Mouse (Mus musculus) MEL (cell line): Measurements from ENCODE around the gene Zfp384. TPM values are rescaled to one million over a fixed set of nuclear protein-coding genes. Genes with fewer than 3 reads are reported as not detected.
A peak's percentile ranks its signal among the peaks of the same experiment; 100 is the strongest.

Experiments
- DNase-seq: peaks from one replicate; pipeline ENCODE4 v3.0.0; 2011; ENCODE audit warnings: low read depth, low spot score
- H3K27ac ChIP-seq: 2 replicates; pipeline ENCODE4 v1.5.1; 2012; ENCODE audit warnings: low read depth, mild to moderate bottlenecking, control low read depth, low read length, moderate library complexity; ENCODE audit not compliant: control insufficient read depth
- H3K27me3 ChIP-seq, 2 experiments: fragments of 150-350 bp in 1 of 2; sonication (generic) in 1 of 2; 2 replicates each; pipeline ENCODE4 v1.6.1; 2012; ENCODE audit warnings: low read length in 2 of 2, mild to moderate bottlenecking in 2 of 2, improper control_type of control experiment in 1 of 2, moderate library complexity in 1 of 2; ENCODE audit not compliant: insufficient read depth in 2 of 2, control insufficient read depth in 1 of 2
- H3K36me3 ChIP-seq, 2 experiments: 2 replicates each; pipeline ENCODE4 v1.6.1; 2012 to 2014; ENCODE audit warnings: low read length in 2 of 2, improper control_type of control experiment in 1 of 2, inconsistent platforms in 1 of 2, mild to moderate bottlenecking in 1 of 2; ENCODE audit not compliant: insufficient read depth in 2 of 2, control insufficient read depth in 1 of 2
- H3K4me1 ChIP-seq, 2 experiments: fragments of 150-350 bp in 1 of 2; sonication (generic) in 1 of 2; 2 replicates each; pipeline ENCODE4 v1.6.1; 2012; ENCODE audit warnings: low read length in 2 of 2, improper control_type of control experiment in 1 of 2, mild to moderate bottlenecking in 1 of 2; ENCODE audit not compliant: insufficient read depth in 2 of 2, control insufficient read depth in 1 of 2
- H3K4me3 ChIP-seq, 2 experiments: fragments of 150-350 bp in 1 of 2; sonication (generic) in 1 of 2; 2 replicates each; pipeline ENCODE4 v1.5.1; 2012; ENCODE audit warnings: low read depth in 2 of 2, low read length in 2 of 2, mild to moderate bottlenecking in 2 of 2, moderate library complexity in 2 of 2, control low read depth in 1 of 2, improper control_type of control experiment in 1 of 2; ENCODE audit not compliant: control insufficient read depth in 1 of 2, insufficient read depth in 1 of 2
- H3K79me2 ChIP-seq: 2 replicates; pipeline ENCODE4 v1.6.1; 2012; ENCODE audit warnings: mild to moderate bottlenecking, low read length, moderate library complexity; ENCODE audit not compliant: control insufficient read depth, poor library complexity, insufficient read depth
- H3K9ac ChIP-seq: 2 replicates; pipeline ENCODE4 v1.6.1; 2012; ENCODE audit warnings: low read depth, mild to moderate bottlenecking, control low read depth, low read length, moderate library complexity; ENCODE audit not compliant: control insufficient read depth, poor library complexity, severe bottlenecking
- H3K9me3 ChIP-seq: fragments of 150-350 bp; sonication (generic); replicated peaks from 2 replicates; pipeline ENCODE4 v1.6.1; 2012; ENCODE audit warnings: mild to moderate bottlenecking, low read length, improper control_type of control experiment, moderate library complexity; ENCODE audit not compliant: insufficient read depth
- BHLHE40 ChIP-seq: IDR thresholded peaks from 2 replicates; pipeline ENCODE4 v1.6.1; 2012; ENCODE audit warnings: low read depth, mild to moderate bottlenecking, inconsistent platforms, low read length, improper control_type of control experiment, borderline replicate concordance
- CHD2 ChIP-seq: IDR thresholded peaks from 2 replicates; pipeline ENCODE4 v1.6.1; 2011; ENCODE audit warnings: low read length, improper control_type of control experiment
- CTCF ChIP-seq, 3 experiments: IDR thresholded peaks in 2 of 3; conservative IDR thresholded peaks in 1 of 3; 2 replicates each; pipeline ENCODE4 v1.5.1; 2011 to 2012; ENCODE audit warnings: low read length in 3 of 3, low read depth in 2 of 3, mild to moderate bottlenecking in 2 of 3, improper control_type of control experiment in 1 of 3, inconsistent platforms in 1 of 3, mixed read lengths in 1 of 3, moderate library complexity in 1 of 3; ENCODE audit not compliant: control insufficient read depth in 1 of 3, insufficient read depth in 1 of 3, poor library complexity in 1 of 3, severe bottlenecking in 1 of 3
- E2F4 ChIP-seq: IDR thresholded peaks from 2 replicates; pipeline ENCODE4 v1.6.1; 2011; ENCODE audit warnings: low read depth, low read length, improper control_type of control experiment, borderline replicate concordance
- GABPA ChIP-seq: IDR thresholded peaks from 2 replicates; pipeline ENCODE4 v1.6.1; 2012; ENCODE audit warnings: low read depth, mild to moderate bottlenecking, inconsistent platforms, low read length, improper control_type of control experiment, moderate library complexity
- GATA1 ChIP-seq: IDR thresholded peaks from 2 replicates; pipeline ENCODE4 v1.6.1; 2011; ENCODE audit warnings: low read depth, low read length, improper control_type of control experiment
- HCFC1 ChIP-seq: IDR thresholded peaks from 2 replicates; pipeline ENCODE4 v1.6.1; 2012; ENCODE audit warnings: low read depth, mild to moderate bottlenecking, inconsistent platforms, low read length, improper control_type of control experiment, moderate library complexity
- JUND ChIP-seq: IDR thresholded peaks from 2 replicates; pipeline ENCODE4 v1.6.1; 2011; ENCODE audit warnings: low read depth, mild to moderate bottlenecking, improper control_type of control experiment, low read length
- KAT2A ChIP-seq: conservative IDR thresholded peaks from 2 replicates; pipeline ENCODE4 v1.6.1; 2012; ENCODE audit warnings: low read depth, low read length, improper control_type of control experiment, inconsistent platforms
- MAFK ChIP-seq: IDR thresholded peaks from 2 replicates; pipeline ENCODE4 v1.6.1; 2011; ENCODE audit warnings: low read depth, mild to moderate bottlenecking, low read length, improper control_type of control experiment, borderline replicate concordance
- MAX ChIP-seq: IDR thresholded peaks from 2 replicates; pipeline ENCODE4 v1.6.1; 2011; ENCODE audit warnings: low read length, improper control_type of control experiment
- MAZ ChIP-seq: IDR thresholded peaks from 2 replicates; pipeline ENCODE4 v1.6.1; 2012; ENCODE audit warnings: low read depth, mild to moderate bottlenecking, inconsistent platforms, low read length, improper control_type of control experiment
- MXI1 ChIP-seq: IDR thresholded peaks from 2 replicates; pipeline ENCODE4 v1.6.1; 2011; ENCODE audit warnings: mild to moderate bottlenecking, low read depth, low read length, improper control_type of control experiment
- MYC ChIP-seq: IDR thresholded peaks from 2 replicates; pipeline ENCODE4 v1.6.1; 2011; ENCODE audit warnings: low read depth, mild to moderate bottlenecking, low read length, improper control_type of control experiment, moderate library complexity
- POLR2A ChIP-seq, 2 experiments: IDR thresholded peaks; 2 replicates each; pipeline ENCODE4 v1.6.1; 2011 to 2012; ENCODE audit warnings: low read length in 2 of 2, mild to moderate bottlenecking in 2 of 2, control low read depth in 1 of 2, improper control_type of control experiment in 1 of 2, low read depth in 1 of 2, moderate library complexity in 1 of 2; ENCODE audit not compliant: control insufficient read depth in 1 of 2, insufficient read depth in 1 of 2, poor library complexity in 1 of 2
- POLR2AphosphoS2 ChIP-seq: IDR thresholded peaks from 2 replicates; pipeline ENCODE4 v1.6.1; 2011; ENCODE audit warnings: low read length, improper control_type of control experiment
- POLR2AphosphoS5 ChIP-seq: IDR thresholded peaks from 2 replicates; pipeline ENCODE4 v1.6.1; 2012; ENCODE audit warnings: low read depth, borderline replicate concordance, mild to moderate bottlenecking, inconsistent platforms, low read length, moderate library complexity, mixed read lengths
- SIN3A ChIP-seq: IDR thresholded peaks from 2 replicates; pipeline ENCODE4 v1.6.1; 2012; ENCODE audit warnings: low read length, improper control_type of control experiment, inconsistent platforms
- SMC3 ChIP-seq: IDR thresholded peaks from 2 replicates; pipeline ENCODE4 v1.6.1; 2011; ENCODE audit warnings: low read depth, low read length, improper control_type of control experiment
- TBP ChIP-seq: IDR thresholded peaks from 2 replicates; pipeline ENCODE4 v1.8.0; 2011; ENCODE audit warnings: low read depth, low read length, improper control_type of control experiment
- TCF12 ChIP-seq: IDR thresholded peaks from 2 replicates; pipeline ENCODE4 v1.6.1; 2014; ENCODE audit warnings: low read depth, mild to moderate bottlenecking, inconsistent platforms, low read length, improper control_type of control experiment, moderate library complexity
- USF1 ChIP-seq: IDR thresholded peaks from 2 replicates; pipeline ENCODE4 v1.6.1; 2014; ENCODE audit warnings: low read depth, mild to moderate bottlenecking, inconsistent platforms, low read length, improper control_type of control experiment, moderate library complexity
- USF2 ChIP-seq, 2 experiments: IDR thresholded peaks; 2 replicates each; pipeline ENCODE4 v1.6.1; 2011 to 2012; ENCODE audit warnings: improper control_type of control experiment in 2 of 2, low read length in 2 of 2, borderline replicate concordance in 1 of 2, inconsistent platforms in 1 of 2, low read depth in 1 of 2, mild to moderate bottlenecking in 1 of 2; ENCODE audit not compliant: insufficient read depth in 1 of 2
- ZKSCAN1 ChIP-seq: IDR thresholded peaks from 2 replicates; pipeline ENCODE4 v1.6.1; 2012; ENCODE audit warnings: low read depth, mild to moderate bottlenecking, inconsistent platforms, low read length, improper control_type of control experiment, moderate library complexity
- ZMIZ1 ChIP-seq: IDR thresholded peaks from 2 replicates; pipeline ENCODE4 v1.6.1; 2012; ENCODE audit warnings: low read depth, mild to moderate bottlenecking, inconsistent platforms, low read length, improper control_type of control experiment, moderate library complexity
- polyA plus RNA-seq, 2 experiments: library from polyadenylated mRNA; stranded (reverse) in 1 of 2; unstranded in 1 of 2; fragments of >175 nt in 1 of 2; fragments of >200 nt in 1 of 2; gene quantifications; 2 replicates each; pipeline versions ENCODE4 v1.2.1 to v1.2.4; 2012; ENCODE audit warnings: low replicate concordance in 2 of 2, low read depth in 1 of 2; ENCODE audit not compliant: insufficient read length in 2 of 2, insufficient read depth in 1 of 2, missing spikeins in 1 of 2
- total RNA-seq: library from RNA; depleted of rRNA; stranded (reverse); fragments of 300-350 nt; gene quantifications from 2 replicates; pipeline ENCODE4 v1.2.3, GENCODE M21; 2012

The Zfp384 gene
- total and polyA plus RNA-seq, 3 experiments = 19.5 to 57.4 TPM; not detected in 1

DNA sequence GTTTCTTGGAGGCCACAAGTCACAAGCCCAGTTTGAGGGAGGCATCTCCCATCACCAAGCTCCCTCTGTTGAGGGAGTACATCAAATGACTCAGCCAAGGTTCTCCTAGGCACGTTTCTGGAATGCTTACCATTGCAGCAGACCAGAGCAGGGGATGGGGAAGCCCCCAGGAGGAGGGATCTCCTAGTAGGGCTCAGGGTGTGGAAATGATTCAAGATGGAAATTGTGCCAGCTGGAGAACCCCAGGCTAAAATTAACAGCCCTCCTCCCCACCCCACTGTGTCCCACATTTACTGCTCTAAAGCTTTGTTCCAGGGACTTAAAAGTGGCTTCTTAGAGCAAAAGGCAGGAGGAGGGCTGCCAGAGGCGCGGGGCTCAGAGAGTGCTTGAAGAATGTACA is 3.9 kb upstream of the Zfp384 start:
- peaks cover 0 to 19% of the 10 kb centered on the region in 2 experiments; a peak in 2 of 4 replicates for H3K36me3 ChIP-seq
- DNase-seq = no peak
- no peak overlapping the region for H3K27ac ChIP-seq
- H3K79me2 ChIP-seq = peaks cover 14% of the 10 kb centered on the region
- no peaks in the 10 kb centered on the region for H3K9me3 ChIP-seq
- no peak overlapping the region for H3K4me3 ChIP-seq
- H3K9ac ChIP-seq = no peak overlapping the region
- no peak for TF ChIP-seq TBP
- no peaks in the 10 kb centered on the region for H3K27me3 ChIP-seq
- peaks cover 3 to 15% of the 10 kb centered on the region in 2 experiments for H3K4me1 ChIP-seq

DNA sequence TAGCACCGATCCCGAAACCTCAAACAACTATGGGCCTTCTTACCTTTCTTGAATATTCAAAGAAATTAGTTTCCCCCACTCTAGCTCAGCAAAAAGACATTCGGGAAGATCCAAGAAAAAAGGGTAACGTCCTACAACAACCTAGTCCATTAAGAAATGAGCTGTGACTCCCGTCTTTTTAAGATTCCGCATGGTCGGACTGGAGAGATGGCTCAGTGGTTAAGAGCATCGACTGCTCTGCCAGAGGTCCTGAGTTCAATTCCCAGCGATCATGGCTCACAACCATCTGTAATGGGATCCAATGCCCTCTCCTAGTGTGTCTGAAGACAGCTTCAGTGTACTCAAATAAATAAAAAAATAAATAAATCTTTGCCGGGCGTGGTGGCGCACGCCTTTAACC is 885 bp upstream of the Zfp384 start:
- Histone ChIP-seq H3K4me1 (peaks cover 3 to 15% of the 10 kb centered on the region in 2 experiments), H3K27me3 (no peaks in the 10 kb centered on the region), H3K4me3 (peak overlapping the region; percentile 65 to 94), H3K27ac (peak overlapping the region; percentile 98), H3K9ac (peak overlapping the region; percentile 95), H3K36me3 (peaks cover 0 to 28% of the 10 kb centered on the region in 2 experiments; a peak in 2 of 4 replicates), H3K79me2 (peaks cover 33% of the 10 kb centered on the region), H3K9me3 (no peaks in the 10 kb centered on the region)
- DNase-seq = peak; percentile 66
- TF ChIP-seq TBP (peak; percentile 97), ZMIZ1 (no peak), SMC3 (no peak), KAT2A (no peak), CTCF (IDR thresholded peaks at IDR 0.05 in 2 of 3, conservative IDR thresholded peaks at IDR 0.05 in 1 of 3; ENCODE audit: control insufficient read depth in 1 of 3, insufficient read depth in 1 of 3, low read depth in 2 of 3, low read length in 3 of 3, poor library complexity in 1 of 3, severe bottlenecking in 1 of 3) (no peak), MYC (peak; percentile 16; the same call in 1 of the 2 replicates)

DNA sequence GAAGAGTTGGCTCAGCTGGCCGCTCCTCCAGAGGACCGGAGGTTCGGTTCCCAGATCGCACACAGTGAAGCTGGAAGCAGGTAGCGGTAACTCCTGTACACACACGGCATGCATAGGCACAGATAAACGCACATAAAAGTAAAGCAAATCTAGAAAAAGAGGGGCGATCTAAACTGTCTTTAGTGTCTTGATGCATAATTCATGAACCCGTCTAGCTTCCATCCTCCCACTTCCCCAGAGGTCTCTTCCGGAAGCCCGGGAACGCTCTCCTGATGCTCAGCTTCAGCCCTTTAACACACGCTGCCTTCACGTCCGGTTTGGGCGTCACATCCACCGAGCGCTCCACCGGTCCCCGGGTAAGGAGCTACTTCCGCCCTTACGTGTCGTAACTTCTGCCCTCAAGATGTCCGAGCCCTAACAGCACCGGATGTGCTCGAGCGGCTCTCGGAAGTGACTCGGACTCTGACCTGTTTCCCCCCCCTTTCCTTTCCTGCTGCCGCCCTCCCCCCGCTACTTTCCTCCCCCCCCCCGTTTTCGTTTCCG is 288 bp upstream of the Zfp384 start:
- Histone ChIP-seq H3K27ac (peak overlapping the region; percentile 98), H3K27me3 (no peaks in the 10 kb centered on the region), H3K4me3 (peak overlapping the region; percentile 65 to 94), H3K9me3 (no peaks in the 10 kb centered on the region), H3K4me1 (peaks cover 3 to 15% of the 10 kb centered on the region in 2 experiments), H3K36me3 (peaks cover 0 to 28% of the 10 kb centered on the region in 2 experiments; a peak in 2 of 4 replicates), H3K9ac (peak overlapping the region; percentile 95), H3K79me2 (peaks cover 36% of the 10 kb centered on the region)
- peak; percentile 99 for DNase-seq
- TF ChIP-seq MAZ (no peak), GABPA (no peak), POLR2AphosphoS5 (no peak), CHD2 (peak; percentile 20; the same call in 1 of the 2 replicates), MAFK (no peak), SMC3 (no peak), TCF12 (peak; percentile 71), USF1 (no peak), POLR2A (IDR thresholded peaks at IDR 0.05; ENCODE audit: control insufficient read depth in 1 of 2, insufficient read depth in 1 of 2, low read depth in 1 of 2, low read length in 2 of 2, poor library complexity in 1 of 2) (peak; percentile 32 to 89; a peak in 3 of 4 replicates), POLR2AphosphoS2 (peak; percentile 97; the same call in 1 of the 2 replicates), SIN3A (peak; percentile 93), JUND (no peak), MYC (peak; percentile 85), MXI1 (peak; percentile 90), MAX (peak; percentile 80), HCFC1 (peak; percentile 94), USF2 (IDR thresholded peaks at IDR 0.05; ENCODE audit: borderline replicate concordance in 1 of 2, insufficient read depth in 1 of 2, low read depth in 1 of 2, low read length in 2 of 2) (no peak), E2F4 (no peak), GATA1 (peak; percentile 31; the same call in 1 of the 2 replicates), ZKSCAN1 (no peak), BHLHE40 (no peak)
